Mouse (Mus musculus) embryo, embryonic 10.5 days (tissue): ENCODE results near the gene Ispd.

ENCODE experiments used
- DNase-seq: peaks from one replicate; pipeline ENCODE4 v3.0.0-alpha.2; 2015; ENCODE audit warnings: low spot score

Gene Ispd

GRCm38 (mm10) chr12:36468325-36469044, 87.2 kb downstream of the Ispd start:
- no peak for DNase-seq

- no peak for DNase-seq
Measured at GRCm38 (mm10) chr12:36471411-36471810, 90.2 kb downstream of the Ispd start.

- no peak for DNase-seq
Measured at GRCm38 (mm10) chr12:36474171-36474570, 92.9 kb downstream of the Ispd start.

DNA sequence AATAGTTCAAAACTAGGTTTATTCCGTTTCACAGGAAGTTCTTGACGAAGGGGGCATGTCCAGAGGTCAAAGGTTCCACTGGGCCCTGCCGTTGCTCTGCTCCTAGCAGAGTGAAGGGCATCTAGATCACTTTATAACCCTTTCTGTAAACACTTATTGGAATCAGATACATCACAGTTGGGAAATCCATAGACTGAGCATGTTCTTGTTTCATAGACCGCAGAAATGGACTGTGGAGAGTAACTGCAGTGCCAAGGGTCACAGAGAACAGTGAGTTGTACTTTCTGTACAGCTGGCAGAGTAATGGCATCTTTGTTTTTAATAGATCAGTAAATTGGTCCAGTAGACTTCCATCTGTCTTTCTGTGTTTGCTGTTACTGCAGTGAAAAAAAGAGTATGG, 94.0 kb downstream of the Ispd start:
- no peak for DNase-seq

GRCm38 (mm10) chr12:36476476-36476875, 95.2 kb downstream of the Ispd start:
- peak; percentile 21 for DNase-seq

- DNase-seq = no peak
Measured at GRCm38 (mm10) chr12:36477501-36477900, 96.3 kb downstream of the Ispd start.

GRCm38 (mm10) chr12:36477926-36478325, 96.7 kb downstream of the Ispd start:
- no peak for DNase-seq

DNA sequence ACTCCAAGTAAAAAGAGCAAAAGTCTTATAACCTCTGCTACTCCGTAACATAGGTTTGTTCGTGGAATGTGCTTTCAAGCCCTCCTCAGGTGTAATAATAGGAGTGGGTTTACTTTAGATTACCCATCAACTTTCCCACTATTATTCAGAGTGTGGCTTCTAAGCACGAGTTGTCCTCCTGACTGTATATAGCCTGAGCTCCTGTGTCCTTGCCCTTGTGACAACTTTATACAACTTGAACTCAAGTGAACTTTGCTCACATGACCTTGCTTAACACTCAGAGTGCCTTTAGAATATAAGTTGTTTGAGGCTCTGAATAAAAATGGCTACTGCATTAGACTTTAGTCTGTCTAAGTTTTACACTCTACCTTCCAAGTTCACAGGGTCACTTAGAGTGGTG, 100.5 kb downstream of the Ispd start:
- no peak for DNase-seq

DNA sequence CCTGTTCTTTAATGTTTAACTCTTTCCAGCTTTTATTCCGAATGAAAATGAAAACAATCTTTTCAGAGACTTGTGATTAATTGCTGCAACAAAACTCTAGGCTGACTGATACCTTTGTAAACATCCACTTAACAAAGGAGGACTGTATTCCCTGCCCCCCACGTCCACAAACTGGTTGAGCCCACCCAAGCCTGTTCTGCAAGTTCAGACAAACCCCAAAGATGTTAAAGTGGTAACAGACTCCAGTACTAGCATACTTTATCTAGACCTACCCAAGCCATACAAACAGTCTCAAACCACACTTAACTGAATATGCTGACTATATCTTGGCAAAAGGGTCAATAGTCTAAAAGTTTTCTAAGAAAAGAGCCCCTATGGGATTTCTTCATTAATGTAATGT, 102.1 kb downstream of the Ispd start:
- peak; percentile 33 for DNase-seq

DNA sequence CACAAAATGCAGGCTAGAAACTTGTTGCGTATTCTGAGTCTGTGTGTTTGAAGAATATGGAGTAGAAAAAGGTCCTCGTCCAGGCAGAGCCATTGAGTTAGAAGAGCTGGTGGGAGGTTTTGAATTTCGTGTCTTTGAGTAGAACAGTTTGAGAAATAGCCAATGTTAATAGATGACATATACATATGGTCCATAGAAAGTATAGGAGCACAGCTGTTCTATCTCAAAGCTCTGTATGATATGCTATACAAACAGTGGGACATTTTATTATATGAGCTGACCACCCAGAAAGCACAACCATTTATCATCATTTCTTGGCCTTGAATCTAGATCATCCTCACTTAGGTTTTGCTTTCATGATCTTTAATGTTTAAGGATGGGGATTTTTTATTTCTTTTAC, 116.3 kb downstream of the Ispd start:
- no peak for DNase-seq

DNA sequence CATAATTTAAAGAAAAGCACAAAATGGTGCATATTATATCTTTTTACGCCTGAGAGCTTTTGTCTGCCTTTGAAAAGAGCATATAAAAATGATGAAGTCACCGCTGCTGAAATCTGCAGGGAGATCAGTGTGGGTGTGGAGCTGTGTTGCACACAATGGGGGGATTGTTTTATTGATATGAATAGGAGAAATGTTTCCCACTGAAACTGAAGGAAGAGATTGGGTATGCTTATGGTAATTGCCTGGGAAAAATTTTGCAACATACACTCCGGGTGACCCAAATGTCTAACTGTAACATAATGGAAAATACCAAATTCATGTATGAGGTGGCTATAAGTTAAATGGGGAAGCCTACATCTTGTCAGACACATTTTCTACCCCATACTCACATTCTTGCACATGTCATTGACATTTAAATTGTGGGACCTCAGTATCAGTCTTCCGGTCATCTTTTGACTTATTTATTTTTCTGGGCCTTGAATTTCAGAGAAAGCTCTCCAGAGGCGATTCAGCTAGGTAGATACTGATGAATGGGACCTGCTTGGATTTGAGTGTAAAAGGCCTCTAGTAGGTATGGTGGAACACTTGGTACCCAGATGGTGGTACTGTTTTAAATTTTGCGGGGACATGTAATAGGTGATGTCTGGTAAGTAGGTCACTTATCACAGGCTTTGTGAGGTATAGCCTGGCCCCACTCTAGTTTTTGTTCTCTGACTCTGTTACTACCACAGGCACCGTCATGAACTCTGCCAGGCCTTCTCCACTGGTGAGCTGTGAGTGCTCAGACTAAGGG, 126.1 kb downstream of the Ispd start:
- no peak for DNase-seq

DNA sequence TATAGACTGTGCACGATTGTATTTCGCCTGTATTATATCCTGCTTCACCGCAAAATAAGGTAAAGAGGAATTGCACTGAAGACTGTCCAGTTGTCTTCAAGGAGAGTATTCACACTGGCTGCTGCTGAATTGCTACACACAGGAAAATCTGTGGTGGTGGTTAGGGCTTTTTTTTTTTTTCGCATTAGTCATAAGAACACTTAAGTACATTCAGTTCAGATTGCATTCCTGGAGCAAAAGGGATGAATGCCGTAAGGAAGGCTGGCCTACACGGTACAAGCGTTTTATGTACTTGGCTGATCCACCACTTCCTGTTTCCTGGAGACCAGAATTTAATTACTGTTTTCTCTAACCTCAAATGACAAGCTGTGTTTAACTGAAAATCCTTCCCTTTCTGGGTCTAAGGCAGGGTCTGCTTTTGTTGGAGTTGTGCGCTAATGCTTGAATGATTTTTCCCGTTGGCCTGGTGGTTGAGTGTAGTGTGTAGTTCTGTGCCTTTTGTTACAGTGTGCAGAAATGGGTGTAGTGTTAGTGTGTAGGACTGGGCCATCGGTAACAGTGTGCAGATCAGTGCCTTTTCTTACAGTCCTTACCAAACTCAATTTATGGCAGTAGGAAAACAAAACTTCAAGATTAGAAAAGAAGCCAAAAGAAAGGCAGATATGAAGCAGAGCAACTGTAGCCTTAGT, 128.8 kb downstream of the Ispd start:
- DNase-seq = no peak

DNA sequence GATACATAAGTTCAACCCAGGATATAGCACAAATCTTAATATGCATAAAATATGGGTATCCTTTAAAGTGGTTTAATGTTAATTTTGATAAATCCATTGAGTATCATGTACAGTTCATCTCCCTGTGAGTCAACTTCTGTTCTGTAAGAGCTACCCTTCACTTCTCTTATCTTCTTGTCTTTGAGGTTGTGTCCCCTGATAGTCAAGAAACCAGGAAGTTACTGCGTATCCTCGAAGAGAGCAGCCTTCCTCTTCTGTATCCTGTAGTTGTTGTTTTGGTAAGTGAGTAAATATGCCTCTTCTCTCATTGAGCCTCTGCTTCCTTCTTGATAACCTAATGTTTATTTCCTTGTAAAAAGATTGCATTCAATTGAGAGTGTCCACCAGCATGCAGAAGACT, 140.5 kb downstream of the Ispd start:
- no peak for DNase-seq

GRCm38 (mm10) chr12:36523515-36523914, 142.3 kb downstream of the Ispd start:
- no peak for DNase-seq

DNA sequence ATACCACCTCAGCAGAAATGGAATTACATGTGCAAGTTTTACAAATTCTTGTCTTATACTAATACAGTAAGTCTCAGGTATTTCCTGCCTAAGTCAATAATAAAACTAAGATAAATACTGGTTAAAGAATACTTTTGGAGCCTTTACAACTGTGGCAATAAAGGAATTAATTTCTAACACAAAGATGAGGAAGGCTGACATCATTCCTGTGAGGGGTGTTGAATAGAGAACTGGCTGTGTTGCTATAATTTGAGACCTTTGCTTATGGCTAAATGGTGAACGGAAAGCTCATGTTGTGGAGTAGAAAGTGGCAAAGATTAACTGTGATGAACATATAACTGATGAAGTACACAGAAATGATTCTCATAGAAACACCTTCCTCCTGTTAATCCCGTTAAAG, 149.7 kb downstream of the Ispd start:
- no peak for DNase-seq

DNA sequence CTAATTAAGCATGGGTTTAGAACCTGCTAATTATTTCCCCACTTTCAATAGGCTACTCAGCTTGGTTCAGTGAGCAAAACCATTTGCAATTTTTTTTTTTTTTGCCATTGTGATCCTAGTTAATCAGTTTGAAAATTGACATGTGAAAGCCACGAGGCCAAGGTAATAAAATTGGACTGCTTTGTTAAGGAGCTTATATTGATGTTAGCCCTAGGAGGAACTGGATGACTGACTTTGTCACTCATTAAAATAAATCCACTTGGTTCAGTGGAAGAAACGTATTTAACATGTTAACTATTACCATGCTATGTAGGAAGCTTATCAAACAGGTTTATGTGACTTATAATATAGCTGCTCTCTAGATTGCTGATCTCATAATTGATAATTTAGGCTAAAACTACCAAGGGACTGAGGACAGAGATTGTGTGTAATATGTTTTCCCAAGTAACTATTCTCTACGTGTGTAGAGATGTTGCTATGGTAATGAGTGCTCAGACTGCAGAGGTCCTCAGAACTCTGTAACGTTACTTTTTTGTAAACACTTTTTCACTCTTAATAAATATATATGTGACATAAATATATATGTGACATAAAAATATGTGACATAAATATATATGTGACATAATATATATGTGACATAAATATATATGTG, 150.3 kb downstream of the Ispd start:
- no peak for DNase-seq

DNA sequence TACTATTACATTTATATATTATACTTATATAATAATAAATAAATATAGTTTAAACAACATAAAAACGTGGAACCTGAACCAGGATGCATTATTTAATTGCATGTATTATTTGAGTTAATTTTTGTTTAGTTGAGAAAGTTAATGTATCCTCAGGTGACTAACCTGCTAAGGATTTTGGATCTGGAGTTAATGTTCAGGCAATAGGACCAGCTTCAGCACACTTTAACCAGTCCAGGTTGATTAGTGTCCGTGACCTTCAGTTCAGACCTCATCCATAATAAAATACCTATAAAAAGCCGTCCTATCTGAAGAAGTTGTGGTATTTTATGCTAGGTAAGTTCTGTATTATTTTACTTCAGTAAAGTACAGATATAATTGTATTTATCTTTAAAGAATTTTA, 151.3 kb downstream of the Ispd start:
- no peak for DNase-seq

GRCm38 (mm10) chr12:36533160-36533900, 152.1 kb downstream of the Ispd start:
- DNase-seq = no peak

- no peak for DNase-seq
Measured at GRCm38 (mm10) chr12:36534589-36534988, 153.3 kb downstream of the Ispd start.

DNA sequence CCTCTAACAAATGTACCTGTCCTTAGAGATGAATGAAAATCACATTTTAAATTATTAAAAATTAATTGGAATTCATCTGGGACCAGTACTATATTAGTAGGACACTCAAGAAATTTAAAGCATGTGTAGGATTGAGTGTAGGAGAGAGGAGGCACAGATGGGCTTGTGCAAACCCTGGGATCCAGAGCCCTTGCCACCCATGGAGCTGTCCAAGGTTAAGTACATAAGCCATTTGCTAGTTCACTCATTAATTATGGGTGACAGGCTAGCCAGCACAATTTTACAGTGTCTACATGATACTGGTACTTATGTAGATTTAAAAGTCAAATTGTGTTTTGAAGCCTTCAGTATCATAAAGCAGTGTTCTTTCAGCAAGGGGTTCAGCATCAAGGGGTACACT, 164.1 kb downstream of the Ispd start:
- DNase-seq = peak; percentile 46

- DNase-seq = no peak
Measured at GRCm38 (mm10) chr12:36549474-36549873, 168.2 kb downstream of the Ispd start.

DNA sequence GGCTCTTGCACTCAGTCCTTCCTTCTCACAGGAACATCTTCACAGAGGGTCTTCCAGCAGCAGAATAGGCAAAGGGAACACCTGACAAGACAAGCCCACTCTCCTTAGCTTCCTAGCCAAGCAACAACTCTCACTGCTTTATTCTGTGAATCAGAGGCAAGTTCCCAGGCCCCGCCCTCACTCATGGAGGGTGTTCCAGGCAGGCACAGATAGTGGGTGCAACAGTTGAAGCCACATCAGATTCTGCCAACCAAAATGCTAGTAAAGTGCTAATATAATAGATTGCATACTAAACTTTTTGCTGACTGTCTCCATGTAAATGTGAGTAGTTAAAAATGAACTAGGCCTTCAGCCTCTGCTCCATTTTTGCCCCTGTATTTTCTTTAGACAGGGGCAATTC, 173.4 kb downstream of the Ispd start:
- DNase-seq = no peak
